ENCODE assay signal across 11 mouse cellular contexts in the genomic region with DNA sequence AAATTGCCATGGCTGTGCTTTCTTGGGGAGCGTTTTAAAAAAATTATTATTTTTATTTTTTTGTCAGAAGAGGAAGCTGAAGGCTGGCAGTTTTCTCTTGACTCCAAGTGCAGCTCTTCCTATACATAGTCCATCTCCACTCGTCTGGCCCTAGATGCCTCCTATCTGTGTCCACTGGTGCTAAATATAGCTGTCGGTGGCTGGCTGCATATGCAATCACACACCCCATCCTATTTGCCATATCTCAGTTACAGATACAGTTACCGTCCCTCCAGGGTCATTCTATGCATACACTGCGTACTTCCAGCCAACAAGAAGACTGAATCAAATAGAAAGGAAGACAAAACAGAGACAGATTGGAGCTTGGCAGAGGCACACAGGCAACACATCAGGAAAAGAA.
DNase-seq lines count a peak whose midpoint lies in the region; ATAC-seq and TF ChIP-seq lines count a peak whose summit lies in the region.
"Had no signal": no experiment of that assay in that cellular context is flagged by ENCODE, and none has a peak within 500 bp of the region (broad histone marks: within the 10 kb centered on the region; RNA-seq: fewer than 3 reads in every experiment).

No protein-coding gene starts in this region.

- H3K36me3 ChIP-seq in kidney, embryonic 14.5 days (ENCODE audit: control insufficient read depth, insufficient read depth, low read length), result no peaks in the 10 kb centered on the region
- no peaks in the 10 kb centered on the region for H3K36me3 ChIP-seq in kidney, embryonic 16.5 days (ENCODE audit: insufficient read depth, low read length)
- no peaks in the 10 kb centered on the region for H3K36me3 ChIP-seq in embryonic facial prominence, embryonic 14.5 days (ENCODE audit: control insufficient read depth, insufficient read depth, low read length)
- H3K36me3 ChIP-seq in midbrain, embryonic 13.5 days, result no peaks in the 10 kb centered on the region

- peak overlapping the region; percentile 91 for H3K27ac ChIP-seq in gastrocnemius, adult 2 months
- H3K27ac ChIP-seq in kidney, embryonic 14.5 days (ENCODE audit: low read depth, low read length), result no peak overlapping the region
- no peak overlapping the region for H3K27ac ChIP-seq in kidney, embryonic 16.5 days (ENCODE audit: low read length)
- no peak overlapping the region for H3K27ac ChIP-seq in embryonic facial prominence, embryonic 14.5 days (replicated peaks; ENCODE audit: low read depth, low read length)
- no peak overlapping the region for H3K27ac ChIP-seq in midbrain, embryonic 13.5 days

- no peaks in the 10 kb centered on the region for H3K9me3 ChIP-seq in kidney, embryonic 14.5 days (ENCODE audit: control insufficient read depth, low read length)
- H3K9me3 ChIP-seq in kidney, embryonic 16.5 days (ENCODE audit: low read length), result no peaks in the 10 kb centered on the region
- no peaks in the 10 kb centered on the region for H3K9me3 ChIP-seq in embryonic facial prominence, embryonic 14.5 days (ENCODE audit: control insufficient read depth, low read length)
- H3K9me3 ChIP-seq in midbrain, embryonic 13.5 days, result no peaks in the 10 kb centered on the region

- H3K4me3 ChIP-seq in gastrocnemius, adult 2 months, result peak overlapping the region; percentile 76
- H3K4me3 ChIP-seq in kidney, embryonic 14.5 days (ENCODE audit: low read length), result peak overlapping the region; percentile 40
- H3K4me3 ChIP-seq in kidney, embryonic 16.5 days (ENCODE audit: low read length), result no peak overlapping the region; the same call in 1 of the 2 replicates
- 0 out of 2 replicates have a peak overlapping the region, but pooled peaks have one; percentile 46 for H3K4me3 ChIP-seq in embryonic facial prominence, embryonic 14.5 days (ENCODE audit: low read depth, low read length)
- H3K4me3 ChIP-seq in midbrain, embryonic 13.5 days (replicated peaks), result peak overlapping the region; percentile 61; the same call in 1 of the 2 replicates

- peak; percentile 51 for DNase-seq in gastrocnemius, adult 2 months
- DNase-seq in gastrocnemius, adult 8-10 months (ENCODE audit: low spot score in 2 of 2), result no peak
- DNase-seq in embryonic facial prominence, embryonic 14.5 days (ENCODE audit: low spot score), result no peak
- DNase-seq in cerebellum, postnatal 4 days (ENCODE audit: low spot score in 2 of 2), result no peak
- DNase-seq in left cerebral cortex, postnatal 25 days (ENCODE audit: low spot score in 2 of 2), result no peak
- DNase-seq: cerebellum, adult 9-10 months; lung, postnatal 36 days; thymus, postnatal 36 days had no signal

- 49% methylated on average over 5 of the region's 5 CpGs for WGBS in kidney, embryonic 14.5 days
- 45% methylated on average over 5 of the region's 5 CpGs for WGBS in kidney, embryonic 16.5 days
- WGBS in embryonic facial prominence, embryonic 14.5 days, result 44% methylated on average over 5 of the region's 5 CpGs
- WGBS in midbrain, embryonic 13.5 days, result 55% methylated on average over 5 of the region's 5 CpGs

- no peak overlapping the region for H3K4me2 ChIP-seq in kidney, embryonic 14.5 days (replicated peaks; ENCODE audit: low read depth, low read length)
- H3K4me2 ChIP-seq in kidney, embryonic 16.5 days (replicated peaks; ENCODE audit: low read depth, low read length), result no peak overlapping the region; the same call in 1 of the 2 replicates
- H3K4me2 ChIP-seq in embryonic facial prominence, embryonic 14.5 days (ENCODE audit: low read depth, low read length), result peak overlapping the region; percentile 92; the same call in 1 of the 2 replicates
- H3K4me2 ChIP-seq in midbrain, embryonic 13.5 days (replicated peaks), result peak overlapping the region; percentile 98; the same call in 1 of the 2 replicates

- intact Hi-C loops in gastrocnemius, adult 2 months (cut with DNase I), result loop anchor here (5.0 kb wide), 2 partner anchors 39 to 94 kb away; no protein-coding TSS in a partner anchor
- intact Hi-C loops in left cerebral cortex, postnatal 25 days (cut with DNase I), result no loop called here

- no peak overlapping the region for H3K9ac ChIP-seq in kidney, embryonic 14.5 days (ENCODE audit: low read depth, low read length)
- no peak overlapping the region for H3K9ac ChIP-seq in kidney, embryonic 16.5 days (replicated peaks; ENCODE audit: low read length)
- H3K9ac ChIP-seq in embryonic facial prominence, embryonic 14.5 days (ENCODE audit: low read depth, low read length), result no peak overlapping the region
- no peak overlapping the region for H3K9ac ChIP-seq in midbrain, embryonic 13.5 days (replicated peaks)

- H3K27me3 ChIP-seq in kidney, embryonic 14.5 days (ENCODE audit: control insufficient read depth, insufficient read depth, low read length), result peaks cover 35% of the 10 kb centered on the region
- peaks cover 27% of the 10 kb centered on the region for H3K27me3 ChIP-seq in kidney, embryonic 16.5 days (ENCODE audit: insufficient read depth, low read length)
- H3K27me3 ChIP-seq in embryonic facial prominence, embryonic 14.5 days (replicated peaks; ENCODE audit: control insufficient read depth, insufficient read depth, low read length), result peaks cover 58% of the 10 kb centered on the region
- H3K27me3 ChIP-seq in midbrain, embryonic 13.5 days, result peaks cover 49% of the 10 kb centered on the region

- no peaks in the 10 kb centered on the region for H3K4me1 ChIP-seq in kidney, embryonic 14.5 days (ENCODE audit: control insufficient read depth, insufficient read depth, low read length)
- H3K4me1 ChIP-seq in kidney, embryonic 16.5 days (ENCODE audit: insufficient read depth, low read length), result peaks cover 10% of the 10 kb centered on the region
- H3K4me1 ChIP-seq in embryonic facial prominence, embryonic 14.5 days (ENCODE audit: control insufficient read depth, insufficient read depth, low read length), result 0 out of 2 replicates have a peak, but pooled peaks cover 6% of the 10 kb centered on the region
- peaks cover 19% of the 10 kb centered on the region for H3K4me1 ChIP-seq in midbrain, embryonic 13.5 days (replicated peaks)

- no peak for TF ChIP-seq CTCF in gastrocnemius, adult 2 months (IDR thresholded peaks at IDR 0.05)

- ATAC-seq in kidney, embryonic 14.5 days (ENCODE audit: low FRiP score, low TSS enrichment), result no peak
- no peak for ATAC-seq in kidney, embryonic 16.5 days (ENCODE audit: low FRiP score, low TSS enrichment)
- ATAC-seq in embryonic facial prominence, embryonic 14.5 days (ENCODE audit: low read depth), result no peak
- ATAC-seq in midbrain, embryonic 13.5 days, result no peak

Comparison
In these comparisons a context has a peak if more than half of its experiments do, and no peak if none do; other contexts are left out.
1. H3K4me2 ChIP-seq: peak in embryonic facial prominence, embryonic 14.5 days (single experiment) and midbrain, embryonic 13.5 days (single experiment); none in kidney, embryonic 14.5 days (single experiment) and kidney, embryonic 16.5 days (single experiment).